Mouse (Mus musculus) cerebellum, adult 11 months (tissue): Measurements from ENCODE around the gene Cars2.
"Not testable (repeated sequence)": the region's sequence is repeated elsewhere in the genome, so short reads cannot be mapped to it uniquely, and the experiment has no call there.

ENCODE experiments used
- DNase-seq: peaks from one replicate; pipeline ENCODE4 v3.0.0; 2022

Gene Cars2

GRCm38 (mm10) chr8:11550281-11550948 is at the start of gene Cars2:
Gene Cars2 (minus strand): TSS chr8:11550783.
- DNase-seq: peak; percentile 91

DNA sequence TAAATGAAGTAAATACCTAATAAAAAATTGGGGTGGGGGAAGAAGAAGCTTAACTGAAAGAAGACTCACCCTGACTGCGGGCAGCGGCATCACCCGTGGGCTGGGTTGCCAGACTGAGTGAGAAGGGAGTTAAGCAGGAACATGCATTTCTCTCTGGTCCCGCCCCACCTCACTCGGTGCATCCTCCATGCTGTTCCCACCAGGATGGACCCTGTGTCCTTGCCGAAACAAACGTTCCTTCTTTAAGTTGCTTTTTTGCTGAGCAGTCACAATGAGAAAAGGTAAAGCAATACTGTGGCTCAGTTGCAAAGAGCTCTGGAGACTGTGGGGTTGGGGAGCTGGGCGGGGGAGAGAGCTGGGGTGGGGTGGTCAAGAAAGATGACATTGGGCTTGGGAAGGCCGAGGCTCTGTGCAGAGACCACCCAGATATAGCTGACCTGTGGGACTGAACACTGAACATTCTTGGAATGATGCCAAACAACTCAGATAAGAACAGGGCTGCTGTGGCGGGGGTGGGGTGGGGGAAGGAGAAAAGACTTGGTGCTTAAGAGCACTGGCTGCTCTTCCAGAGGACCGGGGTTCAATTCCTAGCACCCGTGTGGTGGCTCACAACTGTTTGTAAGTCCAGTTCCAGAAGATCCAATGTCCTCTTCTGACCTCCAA is 42.8 kb upstream of the Cars2 start:
- DNase-seq: no peak

DNA sequence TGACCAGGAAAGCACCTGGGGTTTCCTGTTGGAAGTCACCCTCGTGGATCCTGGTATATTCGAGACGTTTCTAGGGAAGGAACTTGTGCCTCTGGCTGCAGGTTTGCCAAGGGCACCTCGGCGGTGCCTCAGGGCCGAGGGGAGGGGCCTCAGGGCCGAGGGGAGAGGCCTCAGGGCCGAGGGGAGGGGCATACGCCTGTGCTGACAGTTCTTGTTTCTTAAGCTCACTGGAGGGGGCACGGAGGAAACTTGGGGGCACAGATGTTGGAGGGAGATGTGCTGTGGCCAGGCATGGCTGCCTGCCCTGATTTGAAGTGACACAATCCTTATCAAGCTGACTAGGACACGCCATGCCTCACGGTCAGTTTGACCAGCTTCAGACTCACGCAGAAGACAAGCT is 41.7 kb upstream of the Cars2 start:
- no peak for DNase-seq

DNA sequence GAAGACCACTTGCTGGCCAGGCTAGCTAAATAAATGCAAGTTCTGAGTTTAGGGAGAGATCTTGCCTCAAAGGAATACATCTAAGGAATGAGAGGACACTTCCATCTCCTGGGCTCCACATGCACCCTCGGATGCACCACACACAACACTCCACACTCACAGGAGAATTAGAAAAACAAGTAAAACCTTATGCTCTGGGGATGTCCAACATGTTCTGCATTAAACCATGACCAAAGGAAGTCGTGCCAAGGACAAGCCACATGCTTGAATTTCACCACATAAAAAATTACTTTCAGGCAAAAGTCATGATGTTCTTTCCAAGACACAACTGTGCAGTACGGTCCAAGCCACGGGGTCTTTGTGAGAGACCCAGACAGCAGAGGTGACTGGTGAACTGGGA is 41.3 kb upstream of the Cars2 start:
- no peak for DNase-seq

DNA sequence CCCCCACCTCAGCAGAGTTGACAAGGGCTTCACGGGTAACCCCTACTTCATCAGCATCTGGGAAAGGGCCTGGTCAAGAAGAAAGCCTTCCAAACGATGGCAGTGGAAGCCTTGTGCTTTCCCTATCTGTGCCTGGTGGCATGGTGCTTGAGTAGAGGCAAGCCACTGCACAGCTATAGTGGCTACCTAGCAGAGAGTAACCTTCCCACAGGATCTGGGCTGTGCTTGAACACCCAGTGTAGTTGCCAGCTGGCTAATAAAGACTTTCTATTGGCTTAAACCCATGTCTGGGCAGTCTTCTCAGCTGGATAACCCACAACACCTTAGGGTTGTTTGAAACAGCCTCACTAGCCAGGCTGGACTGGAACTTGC is 35.8 kb upstream of the Cars2 start:
- no peak for DNase-seq

GRCm38 (mm10) chr8:11585513-11586373 is 35.2 kb upstream of the Cars2 start:
- no peak for DNase-seq

GRCm38 (mm10) chr8:11575604-11576384 is 25.2 kb upstream of the Cars2 start:
- no peak for DNase-seq

DNA sequence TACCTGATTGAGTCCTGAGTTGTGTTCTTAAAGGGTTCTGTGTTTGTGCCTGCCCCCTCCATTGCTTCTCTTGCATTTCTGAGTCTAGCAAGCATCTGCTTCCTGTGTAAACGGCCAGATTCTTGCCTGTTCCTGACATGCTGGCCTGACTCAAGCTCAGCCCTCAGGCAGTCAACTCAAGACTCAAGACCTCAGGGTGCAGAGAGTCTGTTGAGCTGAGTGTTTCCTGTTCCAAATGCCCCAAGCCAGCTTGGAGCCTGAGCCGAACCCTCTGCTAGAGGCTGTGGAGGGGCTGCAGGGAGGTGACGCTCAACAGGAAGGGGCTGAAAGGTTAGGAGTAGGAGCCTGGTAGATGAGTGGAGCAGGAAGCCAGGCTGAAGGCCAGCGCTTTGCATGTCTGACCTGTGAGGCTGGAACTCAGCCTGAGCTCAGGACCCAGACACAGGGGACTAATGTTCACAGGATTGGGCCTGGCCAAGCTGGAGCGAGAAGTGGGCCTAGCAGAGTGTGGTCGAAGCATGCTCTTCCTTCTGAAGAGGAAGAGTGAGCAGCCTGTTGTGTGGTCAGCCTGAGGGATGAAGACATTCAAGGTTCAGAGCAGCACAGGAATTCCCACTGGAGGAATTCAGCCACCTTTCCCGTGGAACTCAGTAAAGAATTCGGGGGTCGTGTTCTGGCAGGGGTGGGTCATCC is 24.5 kb upstream of the Cars2 start:
- no peak for DNase-seq

- no peak for DNase-seq
Measured at GRCm38 (mm10) chr8:11572428-11572827, 21.8 kb upstream of the Cars2 start.

DNA sequence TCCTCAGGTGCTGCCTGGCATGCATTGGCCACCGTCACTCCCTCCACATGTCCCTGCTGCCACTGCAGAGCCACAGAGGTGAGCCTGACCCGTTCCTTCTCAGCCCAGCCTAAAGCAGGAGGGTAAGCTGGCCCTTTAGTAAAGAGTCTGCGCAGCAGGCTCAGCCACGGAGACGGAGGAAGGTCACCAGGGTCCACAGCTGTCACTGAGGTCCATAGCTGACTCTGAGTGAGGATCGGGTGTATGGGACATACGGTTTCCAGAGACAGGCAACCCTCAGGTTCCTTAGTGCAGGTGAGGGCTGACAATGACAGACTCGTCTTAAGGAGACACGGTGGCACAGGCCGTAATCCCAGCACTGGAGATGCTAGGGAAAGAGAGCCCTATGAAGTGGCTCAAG is 21.4 kb upstream of the Cars2 start:
- no peak for DNase-seq

DNA sequence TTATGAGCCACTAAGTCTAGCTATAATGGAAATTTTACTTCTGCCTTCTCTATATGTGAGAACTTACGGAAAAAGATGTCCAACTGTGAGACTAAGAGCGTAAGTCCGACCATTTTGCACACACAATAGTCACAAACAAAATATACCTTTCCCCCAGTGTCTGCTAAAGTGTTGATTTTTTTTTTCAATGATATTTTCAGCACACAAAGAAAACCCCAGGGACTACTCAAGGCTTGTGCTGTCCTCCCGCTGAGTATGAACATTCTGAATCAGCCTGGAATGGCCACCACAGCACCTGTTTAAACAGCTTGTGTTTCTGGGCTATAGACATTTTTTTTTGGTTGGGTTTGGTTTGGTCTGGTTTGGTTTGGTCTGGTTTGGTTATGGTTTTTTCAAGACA is 20.2 kb upstream of the Cars2 start:
- no peak for DNase-seq

- DNase-seq: no peak
Measured at GRCm38 (mm10) chr8:11569260-11570097, 18.9 kb upstream of the Cars2 start.

DNA sequence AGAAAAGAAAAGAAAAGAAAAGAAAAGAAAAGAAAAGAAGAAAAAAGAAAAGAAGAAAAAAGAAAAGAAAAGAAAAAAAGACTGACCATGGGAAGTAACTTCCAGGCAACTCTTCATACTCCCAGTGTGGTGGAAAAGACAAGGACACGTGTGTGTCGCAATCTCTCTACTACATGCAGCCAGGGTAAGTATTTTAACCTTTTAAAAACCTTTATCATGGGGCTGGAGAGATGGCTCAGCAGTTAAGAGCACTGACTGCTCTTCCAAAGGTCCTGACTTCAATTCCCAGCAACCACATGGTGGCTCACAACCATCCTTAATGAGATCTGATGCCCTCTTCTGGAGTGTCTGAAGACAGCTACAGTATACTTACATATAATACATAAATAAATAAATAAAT is 17.6 kb upstream of the Cars2 start:
- DNase-seq: not testable (repeated sequence)

DNA sequence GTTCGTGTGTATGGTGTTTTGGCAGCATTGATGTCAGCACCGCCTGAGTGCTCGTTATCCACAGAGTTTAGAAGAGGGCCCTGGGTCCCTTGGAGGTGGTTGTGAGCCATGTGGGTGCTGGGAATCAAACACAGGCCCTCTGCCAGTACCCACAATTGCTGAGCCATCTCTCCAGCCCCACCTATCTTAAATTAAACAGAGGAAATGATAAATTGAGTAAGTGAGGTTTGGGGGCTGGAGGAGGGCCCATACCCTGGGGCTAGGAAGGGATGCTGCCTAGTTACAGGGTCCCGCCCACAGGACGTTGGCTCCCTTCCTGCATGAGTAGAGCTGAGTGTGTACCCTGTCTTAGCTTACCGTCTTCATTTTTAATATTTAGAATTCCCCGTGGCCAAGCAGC is 14.1 kb upstream of the Cars2 start:
- DNase-seq: no peak

DNA sequence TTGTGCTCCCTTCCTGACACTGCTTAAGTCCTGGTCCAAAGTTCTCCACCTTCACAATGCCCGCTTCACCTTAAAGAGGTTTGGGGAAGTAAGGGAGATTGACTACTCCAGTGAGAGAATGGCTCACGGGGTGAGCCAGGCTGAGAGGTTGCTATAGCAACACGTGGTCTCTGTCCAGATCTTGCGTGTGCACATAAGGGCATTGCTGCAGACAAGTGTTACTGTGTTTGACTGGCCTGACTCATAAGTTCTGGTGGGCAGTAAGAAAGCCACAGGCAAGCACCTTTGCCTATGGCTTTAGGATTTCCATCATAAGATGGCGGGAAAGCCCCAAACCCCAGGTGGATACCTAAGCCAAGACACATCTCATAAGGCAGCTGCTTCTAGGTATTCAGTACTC is 13.7 kb upstream of the Cars2 start:
- no peak for DNase-seq

- DNase-seq: no peak
Measured at GRCm38 (mm10) chr8:11560220-11560619, 9.6 kb upstream of the Cars2 start.

DNA sequence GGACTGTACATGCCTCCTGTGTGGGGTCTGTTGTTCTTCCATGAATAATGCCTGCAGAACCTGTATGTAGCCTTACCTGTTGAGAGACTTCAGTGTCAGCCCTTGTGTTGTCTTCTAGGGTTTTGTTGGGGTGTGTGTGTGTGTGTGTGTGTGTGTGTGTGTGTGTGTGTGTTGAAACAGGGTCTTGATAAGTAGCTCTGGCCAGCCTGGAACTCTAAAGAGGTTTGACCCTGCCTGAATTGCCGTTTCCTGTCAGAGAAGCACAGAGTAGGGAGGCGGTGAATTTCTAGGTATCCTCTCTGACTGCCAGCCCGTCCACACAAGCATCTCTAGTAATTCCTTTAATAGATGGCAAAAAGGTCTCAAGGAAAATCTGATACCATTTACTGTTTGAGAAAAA is 8.9 kb upstream of the Cars2 start:
- DNase-seq: no peak

GRCm38 (mm10) chr8:11557768-11558629 is 7.4 kb upstream of the Cars2 start:
- peak; percentile 97 for DNase-seq

- DNase-seq: no peak
Measured at GRCm38 (mm10) chr8:11557424-11557767, 6.8 kb upstream of the Cars2 start.

GRCm38 (mm10) chr8:11556691-11557423 is 6.3 kb upstream of the Cars2 start:
- DNase-seq: peak; percentile 60
